Mouse (Mus musculus) naive thymus-derived CD4-positive, alpha-beta T cell, adult 2 months (primary cell): Measurements from ENCODE around the gene Creb3l1.
A peak's percentile ranks its signal among the peaks of the same experiment; 100 is the strongest.

Source experiments
- DNase-seq: peaks from one replicate; pipeline ENCODE4 v3.0.0-alpha.2; 2011; ENCODE audit warnings: low read depth

Gene Creb3l1

DNA sequence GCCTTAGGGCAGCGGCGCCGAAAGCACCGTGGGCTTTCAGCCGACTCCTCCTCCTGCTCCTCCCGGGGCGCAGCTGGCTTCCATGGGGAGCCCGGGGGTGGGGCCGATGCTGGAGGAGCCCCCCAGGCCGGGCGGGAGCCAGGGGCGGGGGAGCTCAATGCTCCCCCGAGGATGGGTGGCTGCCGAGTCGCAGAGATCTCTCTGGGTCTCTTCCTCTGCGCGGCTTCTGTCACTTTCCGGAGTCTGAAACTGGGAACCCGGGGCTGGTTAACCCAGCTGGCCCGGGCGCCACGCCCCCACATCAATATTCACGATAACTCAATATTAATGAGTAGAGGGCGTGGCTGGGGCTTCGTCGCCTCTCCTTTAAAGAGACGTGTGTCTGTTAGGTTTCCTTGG is at the start of gene Creb3l1:
Gene Creb3l1, minus strand, starts transcription at position 229 of the 399 bp plus-strand sequence.
- peak; percentile 25 for DNase-seq

DNA sequence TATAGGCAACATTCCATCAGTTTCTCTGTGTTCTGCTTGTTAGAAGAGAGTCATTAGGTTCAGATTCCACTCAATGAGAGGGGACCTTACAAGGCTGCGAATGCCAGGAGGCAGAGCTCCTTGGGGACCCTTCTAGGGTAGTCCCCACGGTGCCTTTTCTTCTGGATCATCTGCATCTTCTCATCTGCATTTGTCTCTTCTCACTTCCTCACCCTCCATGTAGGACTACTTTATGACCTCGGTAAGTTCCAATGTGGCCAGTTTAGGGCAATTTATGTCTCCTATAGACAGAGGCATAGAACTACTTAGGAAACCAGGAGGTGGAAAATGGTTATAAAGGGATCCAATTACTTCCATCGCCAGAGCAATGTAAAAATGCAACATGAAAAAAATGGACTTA is 46.8 kb upstream of the Creb3l1 start:
- no peak for DNase-seq

DNA sequence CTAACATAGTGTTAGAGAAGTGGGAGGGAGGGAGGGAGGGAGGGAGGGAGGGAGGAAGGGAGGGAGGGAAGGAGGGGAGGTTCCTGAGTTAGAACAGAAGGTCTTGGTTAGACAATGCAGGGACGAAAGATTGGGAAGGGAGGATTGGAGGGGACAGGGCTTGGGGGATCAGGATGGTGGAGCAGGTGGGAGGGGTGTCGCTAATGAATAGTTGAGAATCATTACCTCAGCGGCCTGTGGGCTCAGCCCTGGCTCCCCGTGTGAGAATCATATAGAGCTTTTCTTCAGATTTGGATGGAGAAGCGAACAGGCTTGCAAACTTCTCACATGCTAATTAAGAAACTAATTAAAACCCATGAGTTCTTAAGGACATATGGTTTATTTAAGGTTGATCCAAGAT is 45.3 kb upstream of the Creb3l1 start:
- no peak for DNase-seq

DNA sequence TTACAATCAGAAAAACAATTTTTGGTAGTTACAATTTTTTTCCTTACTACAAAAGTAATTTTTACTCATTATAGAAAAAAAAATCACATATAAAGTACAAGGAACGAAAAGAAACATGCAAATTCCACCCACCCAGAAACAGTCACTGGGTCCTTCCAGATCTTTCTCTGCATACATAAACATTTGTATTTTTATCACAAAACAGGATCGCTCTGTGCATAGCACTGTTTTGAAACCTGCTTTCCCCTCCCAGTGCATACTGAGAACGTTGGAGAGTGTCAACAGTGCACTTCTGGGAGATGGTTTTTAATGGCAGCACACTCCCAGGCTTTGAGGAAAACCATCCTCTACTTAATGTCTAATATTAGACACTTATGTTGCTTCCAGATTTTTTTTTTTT is 43.3 kb upstream of the Creb3l1 start:
- DNase-seq: no peak

DNA sequence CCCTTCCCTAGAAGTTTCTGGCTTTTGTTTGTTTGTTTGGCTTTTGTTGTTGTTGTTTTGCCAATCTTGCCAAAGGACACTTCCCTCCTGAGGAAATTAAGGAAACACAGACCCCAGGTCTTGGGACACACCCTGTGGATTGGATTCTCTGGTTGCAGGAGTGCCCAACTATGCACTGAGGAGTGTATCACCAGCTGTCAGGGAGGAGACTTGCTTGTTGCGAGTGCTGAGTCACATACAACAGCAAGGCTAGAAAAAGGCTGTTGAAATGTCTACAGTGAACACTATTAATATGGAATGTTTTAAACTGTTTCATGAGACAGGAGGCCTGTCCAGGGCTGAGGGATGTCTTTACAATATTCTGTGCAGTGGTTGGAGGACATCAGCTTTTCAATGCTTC is 42.6 kb upstream of the Creb3l1 start:
- no peak for DNase-seq

DNA sequence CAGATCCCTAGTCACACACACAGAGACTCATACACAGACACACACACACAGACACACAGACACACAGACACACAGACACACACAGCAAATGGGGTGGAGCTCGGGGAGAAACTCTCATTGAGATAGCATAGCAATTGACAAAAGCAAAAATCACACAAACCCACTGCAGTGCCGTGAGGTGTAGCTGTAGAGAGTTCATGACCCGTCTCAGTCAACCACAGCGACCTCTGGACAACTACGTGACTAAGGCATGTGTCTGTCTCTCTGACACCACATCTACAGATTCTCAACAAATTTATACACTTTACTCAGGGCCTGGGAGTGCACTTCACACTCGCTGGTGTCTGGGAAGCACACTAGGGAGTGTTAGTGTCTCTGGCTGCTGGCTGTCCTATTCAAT is 41.6 kb upstream of the Creb3l1 start:
- no peak for DNase-seq

DNA sequence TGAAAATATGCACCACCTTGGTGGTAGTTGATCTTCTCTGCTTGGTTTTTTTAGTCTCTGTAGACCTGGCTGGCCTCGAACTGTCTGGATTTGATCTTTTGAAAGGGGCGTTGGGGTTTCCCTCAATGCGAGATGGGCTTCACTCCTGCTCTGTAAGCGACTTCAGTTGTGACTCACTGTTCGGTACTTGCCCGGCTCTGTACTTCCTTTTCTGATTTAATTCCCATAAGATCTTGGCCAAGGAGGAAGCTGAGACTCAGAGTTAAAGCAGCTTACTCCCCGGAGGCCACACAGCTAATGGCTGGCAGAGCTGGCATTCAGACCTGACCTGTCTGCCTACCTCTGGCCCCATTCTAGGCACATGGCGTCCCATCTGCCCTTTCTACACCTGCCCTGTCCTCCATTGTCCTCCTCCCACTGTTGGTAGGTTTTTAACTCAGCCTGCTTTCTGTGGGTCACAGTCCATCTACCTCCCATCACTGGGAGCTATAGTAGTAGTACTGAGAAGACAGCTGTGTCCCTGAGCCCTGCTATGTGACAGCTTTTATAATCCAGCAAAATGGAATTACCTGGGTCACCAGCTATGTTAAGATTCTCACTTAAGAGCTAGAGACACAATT is 41.1 kb upstream of the Creb3l1 start:
- DNase-seq: no peak

DNA sequence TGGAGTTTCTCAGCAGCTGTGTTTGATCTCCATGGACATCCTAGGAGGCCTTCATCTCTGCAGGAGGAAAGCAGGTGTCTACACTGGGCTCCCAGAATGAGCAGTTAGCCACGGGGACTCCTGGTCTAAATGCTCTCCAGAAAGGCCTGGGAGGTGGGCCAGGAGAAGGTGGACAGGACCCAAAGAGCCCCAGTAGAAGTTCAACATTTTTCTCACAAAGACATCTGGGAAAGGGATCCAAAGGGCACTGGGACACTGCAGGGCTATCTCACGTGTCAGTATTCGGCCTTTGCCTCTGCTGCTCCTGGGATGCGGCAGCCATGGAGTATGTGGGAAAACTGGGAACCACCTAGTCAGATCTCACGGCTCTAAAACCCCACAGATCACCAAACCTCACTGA is 38.8 kb upstream of the Creb3l1 start:
- DNase-seq: no peak

DNA sequence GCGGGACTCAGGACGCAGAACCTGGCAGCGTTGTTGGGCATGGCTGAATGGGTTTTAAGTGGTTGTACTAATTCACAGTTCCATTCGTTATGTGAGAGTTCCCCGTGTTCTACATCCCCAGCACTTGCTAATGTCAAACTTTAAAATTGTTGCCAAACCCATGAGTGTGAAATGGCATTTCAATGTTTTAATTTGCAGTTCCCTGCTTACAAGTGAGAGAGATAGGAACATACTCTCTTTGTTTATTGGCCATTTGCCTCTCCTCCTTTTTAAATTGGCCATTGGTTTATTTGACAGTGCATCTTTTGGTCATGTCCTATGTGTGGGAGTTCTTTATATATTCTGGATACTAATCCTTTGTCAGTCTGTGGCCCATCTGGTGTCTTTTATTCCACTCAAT is 37.0 kb upstream of the Creb3l1 start:
- DNase-seq: no peak

DNA sequence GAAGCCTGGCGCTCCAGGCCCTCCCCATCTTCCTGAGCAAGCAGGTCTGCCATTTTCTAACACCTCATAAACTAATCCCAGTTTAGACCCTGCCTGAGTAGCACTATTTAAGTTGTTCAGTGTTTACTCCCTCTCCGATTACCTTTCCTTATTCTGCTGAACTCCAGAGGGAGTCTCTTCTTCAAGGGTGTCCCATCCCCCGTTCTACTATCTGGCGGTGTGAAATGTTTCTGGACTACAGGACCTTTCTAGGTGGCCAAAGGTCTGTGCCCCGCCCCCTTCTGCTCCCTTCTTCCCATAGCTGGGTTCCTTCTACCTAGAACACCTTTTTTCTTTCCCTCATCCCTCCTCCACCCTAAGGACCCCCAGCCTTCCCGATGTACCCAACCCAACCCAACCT is 36.0 kb upstream of the Creb3l1 start:
- DNase-seq: no peak

DNA sequence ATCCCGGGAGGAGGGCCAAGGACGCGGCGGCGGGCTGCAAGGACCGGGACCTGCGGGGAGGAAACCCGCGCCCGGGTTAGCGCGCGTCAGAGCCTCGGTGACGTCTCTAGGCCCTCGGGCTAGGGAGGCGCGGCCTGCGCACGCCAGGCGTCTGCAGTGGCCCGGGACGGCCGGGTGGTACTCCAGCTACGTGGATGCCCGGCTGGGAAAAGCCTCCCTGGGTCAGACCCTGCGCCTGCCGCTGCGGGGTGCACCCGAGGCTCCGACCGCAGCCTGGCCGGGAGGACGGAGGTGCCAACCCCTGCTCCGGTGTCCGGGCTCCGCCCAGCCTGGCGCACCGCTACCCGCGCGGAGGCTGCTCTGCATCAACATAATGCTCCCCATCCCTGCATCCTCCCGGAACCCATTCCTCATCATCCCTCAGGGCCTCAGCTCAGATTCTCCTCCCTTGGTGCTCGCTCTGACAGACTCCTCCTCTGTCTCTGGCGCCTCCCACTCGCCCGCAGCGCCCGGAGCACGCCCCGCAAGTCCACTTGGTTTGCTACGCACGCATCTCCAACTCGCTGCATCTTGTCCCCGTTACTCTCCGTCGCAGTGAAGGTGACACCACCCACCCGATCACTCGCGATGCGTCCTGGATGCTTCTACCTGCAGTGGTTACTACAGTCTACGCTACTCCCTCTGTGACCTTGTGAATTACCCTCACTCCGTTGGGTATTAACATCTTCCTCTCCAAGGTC is 35.3 kb upstream of the Creb3l1 start:
- DNase-seq: peak; percentile 74

DNA sequence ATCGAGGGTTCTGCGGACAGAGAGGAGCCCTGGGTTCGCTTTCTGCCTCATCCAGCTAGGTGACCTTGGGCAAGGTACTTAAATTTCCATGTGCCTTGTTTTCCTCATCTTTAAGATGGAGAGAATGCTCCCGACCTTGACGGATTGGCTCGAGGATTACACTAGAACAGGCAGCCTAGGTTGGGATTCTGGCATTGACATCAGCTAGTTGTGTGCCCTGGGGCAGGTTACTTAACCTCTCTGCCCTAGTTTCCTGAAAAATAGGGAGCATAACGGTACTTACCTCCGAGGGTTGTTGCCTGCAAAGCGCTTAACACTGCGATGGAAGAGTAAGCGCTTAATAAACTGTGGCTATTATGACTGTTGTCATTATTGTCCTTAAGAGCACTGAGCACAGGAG is 34.6 kb upstream of the Creb3l1 start:
- peak; percentile 48 for DNase-seq

DNA sequence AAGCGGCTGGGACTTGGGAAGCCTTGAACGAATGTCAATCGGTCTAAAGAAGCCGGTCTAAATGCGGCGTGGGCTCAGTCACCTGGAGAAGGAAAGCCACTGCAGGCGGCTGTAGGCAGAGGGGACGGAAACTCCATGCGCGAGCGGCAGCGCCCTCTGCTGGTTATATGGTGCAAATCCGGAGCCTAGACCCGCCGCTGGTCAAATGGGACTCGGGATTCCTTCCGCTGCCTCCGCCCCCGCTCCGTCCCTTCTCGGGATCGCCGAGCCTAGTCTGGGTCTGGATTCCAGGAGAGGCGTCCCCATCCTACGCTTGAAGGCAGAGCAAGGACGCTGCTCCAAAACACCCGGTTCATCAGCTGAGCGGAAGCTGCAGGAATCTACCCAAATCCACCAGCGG is 34.2 kb upstream of the Creb3l1 start:
- peak; percentile 88 for DNase-seq

DNA sequence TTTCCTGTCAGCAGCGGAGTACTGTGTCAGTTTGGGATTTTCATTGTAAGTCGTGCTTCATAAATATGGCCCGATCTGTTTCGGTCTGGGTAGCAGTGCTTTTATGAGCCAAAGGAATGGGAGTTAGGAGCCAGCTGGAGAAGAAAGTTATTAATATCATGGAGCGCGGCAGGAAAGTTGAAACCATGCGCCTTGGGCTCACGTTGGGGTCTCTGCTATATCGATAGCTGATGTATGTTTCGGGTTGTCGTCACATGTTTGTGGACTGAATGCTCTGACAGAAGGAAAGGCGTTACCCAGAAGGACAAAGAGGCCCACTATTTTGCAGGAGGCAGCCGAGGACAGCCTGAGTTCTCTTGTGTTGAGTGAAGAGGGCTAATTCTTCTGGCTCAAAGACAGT is 32.5 kb upstream of the Creb3l1 start:
- no peak for DNase-seq

DNA sequence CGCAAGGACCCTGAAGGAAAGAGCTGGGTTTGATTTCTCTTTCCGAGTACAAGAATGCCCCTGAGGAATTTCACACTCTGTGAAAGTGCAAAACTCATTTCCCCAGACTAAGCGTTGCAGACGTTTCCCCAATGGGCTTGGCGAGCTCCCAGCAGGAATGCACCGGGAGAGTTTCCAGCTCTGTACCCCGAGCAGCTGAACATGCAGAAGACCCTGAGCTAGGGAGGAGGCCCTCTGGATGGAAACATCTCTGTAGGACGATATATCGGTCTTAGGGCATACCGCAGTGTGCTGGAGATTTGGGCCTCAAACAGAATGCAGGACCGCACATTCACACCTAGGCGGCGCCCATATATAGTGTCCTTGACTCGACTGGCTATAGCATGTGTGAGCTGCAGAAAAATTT is 31.5 kb upstream of the Creb3l1 start:
- DNase-seq: peak; percentile 75

DNA sequence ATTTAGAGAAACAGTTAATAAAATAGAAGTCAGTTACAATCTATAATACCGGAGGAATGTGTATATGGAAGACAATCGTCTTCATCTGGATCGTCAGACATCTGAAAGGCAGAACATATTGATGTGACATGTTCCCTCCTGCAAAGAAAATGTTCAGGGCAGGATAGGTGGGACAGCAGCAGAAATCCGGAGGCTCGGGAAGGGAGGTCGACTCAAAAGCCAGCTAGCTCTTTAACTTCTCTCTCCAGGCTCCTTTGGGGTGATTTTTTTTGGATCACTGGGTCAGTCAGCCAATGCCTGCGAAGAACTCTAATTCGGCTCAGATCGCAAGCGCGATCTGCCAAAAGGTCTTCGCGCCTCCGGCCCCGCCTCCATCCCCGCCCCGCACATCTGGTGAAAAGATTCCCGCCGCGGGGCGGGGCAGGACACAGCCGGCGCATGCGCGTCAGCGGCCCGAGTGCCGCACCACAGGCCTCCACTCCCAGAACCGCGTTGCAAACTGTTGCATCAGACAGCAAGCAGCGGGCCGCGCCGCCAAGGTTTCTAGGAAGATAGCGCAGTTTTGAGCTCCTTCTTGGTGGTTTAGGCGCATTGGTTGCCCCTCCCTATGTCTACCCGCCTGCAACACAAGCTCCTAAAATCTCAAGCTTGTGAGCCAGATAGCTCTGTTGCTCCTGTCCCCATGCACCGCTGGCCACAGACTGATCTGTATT is 31.0 kb upstream of the Creb3l1 start:
- peak; percentile 91 for DNase-seq

DNA sequence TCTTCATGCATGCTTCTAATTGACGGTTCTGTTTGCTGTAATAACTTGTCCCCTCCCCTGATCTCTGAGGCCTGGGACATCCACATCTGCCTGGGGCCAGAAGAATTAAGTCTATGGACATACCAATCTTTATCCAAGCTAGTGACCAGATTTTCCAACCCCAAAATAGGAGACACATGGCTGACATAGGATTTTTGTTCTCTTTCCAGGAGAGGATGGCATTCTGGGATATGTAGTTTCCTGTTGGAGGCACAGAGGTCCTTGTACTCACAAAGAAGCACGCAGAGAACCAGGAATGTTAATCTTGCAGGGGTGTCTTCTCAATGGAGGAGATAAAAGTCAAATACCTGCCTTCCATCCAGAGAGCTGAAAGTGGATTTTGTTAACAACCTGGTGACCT is 28.5 kb upstream of the Creb3l1 start:
- no peak for DNase-seq

DNA sequence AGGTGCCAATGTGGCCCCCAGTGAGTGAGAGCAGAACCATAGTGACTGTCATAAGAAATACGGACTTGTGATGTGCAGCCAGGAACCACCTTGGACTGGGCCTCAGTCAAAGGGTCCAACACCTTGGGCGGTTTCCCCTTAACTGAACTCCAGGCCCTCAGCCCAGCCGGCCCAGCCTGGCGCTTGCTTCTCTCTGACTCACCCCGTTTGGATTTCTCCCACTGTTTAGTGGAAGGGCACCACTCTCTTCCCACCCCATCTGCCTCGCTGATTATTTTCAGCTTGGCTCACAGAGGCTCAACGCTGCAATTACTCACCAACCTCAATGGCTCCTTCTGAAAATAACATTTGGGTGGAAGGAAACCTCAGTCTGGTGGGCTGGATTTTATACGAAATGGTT is 27.9 kb upstream of the Creb3l1 start:
- DNase-seq: no peak

DNA sequence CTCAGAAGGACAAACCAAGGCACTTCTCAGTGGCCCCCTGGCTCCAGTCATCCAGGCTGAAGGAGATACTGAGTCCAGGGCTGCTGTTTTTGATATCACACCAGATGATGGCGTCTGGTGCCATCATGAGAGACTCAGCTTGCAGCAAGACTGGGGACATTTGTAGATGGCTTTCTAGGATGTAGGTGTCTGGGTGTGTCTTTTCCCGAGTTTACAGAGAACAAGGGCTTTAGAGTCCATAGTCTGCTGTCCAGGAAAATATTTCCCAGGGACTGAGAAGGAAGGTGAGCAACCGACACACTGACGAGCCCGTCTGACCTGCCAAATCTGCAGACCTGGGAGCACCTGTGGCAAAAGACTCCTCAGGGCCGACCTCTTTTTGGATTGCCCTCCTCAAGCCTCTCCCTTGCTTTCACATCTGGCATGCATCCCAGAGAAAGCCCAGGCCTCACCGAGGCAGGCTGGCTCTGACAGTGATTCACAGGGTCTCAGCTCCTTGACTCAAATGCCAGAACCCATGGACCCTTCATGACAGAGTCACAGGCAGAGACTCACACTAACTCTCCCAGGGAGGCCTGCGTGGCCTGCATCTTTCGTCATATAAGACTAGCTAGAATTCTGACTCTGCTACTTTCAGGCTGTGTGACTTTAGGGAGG is 23.9 kb upstream of the Creb3l1 start:
- no peak for DNase-seq

DNA sequence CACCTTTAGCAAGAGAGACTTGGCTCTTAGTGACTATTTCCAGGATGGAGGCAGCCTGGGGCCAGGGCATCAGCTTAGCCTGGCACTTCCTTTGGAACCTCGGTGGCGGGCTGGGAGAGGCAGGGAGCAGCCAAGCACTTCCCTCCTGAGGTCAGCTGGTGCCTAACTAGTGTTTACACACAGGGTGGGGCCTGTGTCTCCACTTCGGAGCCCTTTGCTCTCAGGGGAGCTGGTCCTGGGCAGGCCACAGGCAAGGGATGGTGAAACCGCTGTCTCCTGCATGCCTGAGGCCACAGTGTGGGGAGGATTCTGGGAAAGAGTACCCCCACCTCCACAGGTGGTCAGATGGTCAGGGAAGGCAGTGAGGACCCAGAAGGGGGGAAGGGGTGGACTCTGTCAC is 23.3 kb upstream of the Creb3l1 start:
- no peak for DNase-seq

DNA sequence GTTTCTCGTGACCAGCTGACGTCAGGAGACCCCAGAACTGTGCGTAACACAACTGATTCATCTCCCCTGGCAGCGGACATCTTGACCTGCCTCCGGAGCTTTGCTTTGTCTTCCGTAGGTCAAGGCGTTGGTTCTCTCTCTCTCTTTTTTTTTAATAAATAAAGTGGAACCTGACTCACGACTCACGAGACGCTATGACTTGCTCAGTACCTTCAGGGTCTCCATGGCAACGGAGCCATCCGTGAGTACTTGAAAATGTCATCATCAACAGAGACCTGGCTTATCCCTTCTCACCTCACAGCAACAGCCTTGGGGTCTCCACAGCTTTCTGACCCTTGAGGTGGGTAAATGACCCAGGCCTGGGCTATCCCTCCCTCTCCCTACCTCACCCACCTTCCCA is 19.0 kb upstream of the Creb3l1 start:
- DNase-seq: no peak

DNA sequence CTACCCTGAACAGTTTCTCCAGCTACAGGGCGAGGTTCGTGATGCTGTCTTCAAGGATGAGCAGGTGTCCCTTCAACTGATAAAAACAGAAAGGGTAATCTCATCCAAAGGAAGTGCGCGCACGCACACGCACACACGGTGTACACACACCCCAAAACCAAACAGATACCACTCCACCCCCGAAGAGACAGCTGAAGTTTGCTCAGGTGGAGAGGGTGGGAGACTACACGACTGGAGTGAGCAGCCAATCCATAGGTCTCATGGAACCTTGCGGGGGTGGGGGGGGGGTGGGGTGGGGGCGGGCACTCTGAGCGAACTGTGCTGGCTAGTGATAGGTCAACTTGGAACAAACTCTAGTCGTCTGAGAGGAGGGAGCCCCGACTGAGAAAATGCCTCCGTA is 17.2 kb upstream of the Creb3l1 start:
- DNase-seq: no peak

DNA sequence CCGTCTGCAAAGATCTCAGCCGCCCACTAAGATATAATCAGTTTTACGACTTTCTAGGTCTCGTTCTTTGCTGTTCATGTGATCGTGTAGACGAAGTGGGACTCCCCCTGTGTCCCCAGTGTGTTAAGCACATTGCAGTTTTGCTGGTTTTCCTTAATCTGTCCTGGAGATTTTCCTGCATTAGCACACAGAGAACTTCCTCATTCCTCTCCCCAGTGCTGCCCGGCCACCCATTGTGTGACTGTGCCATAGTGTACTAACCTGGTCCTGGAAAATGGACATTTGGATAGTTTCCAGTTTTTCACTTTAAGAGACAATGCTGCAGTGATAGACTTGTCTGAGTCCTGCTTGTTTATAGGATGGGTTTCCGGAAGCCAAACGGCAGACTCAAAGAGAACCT is 10.0 kb upstream of the Creb3l1 start:
- DNase-seq: no peak
